27 mouse cellular contexts compared by ENCODE assay signal in genomic region chr7:97919742-97920141, GRCm38 (mm10). TPM values are rescaled to one million over a fixed set of nuclear protein-coding genes. Genes with fewer than 3 reads are reported as not detected.
"Had no signal": no experiment of that assay in that cellular context is flagged by ENCODE, and none has a peak within 500 bp of the region (broad histone marks: within the 10 kb centered on the region; RNA-seq: fewer than 3 reads in every experiment).

TSS of gene Gdpd4 (plus strand) at chr7:97919955.

- H3K9me3 ChIP-seq: limb, embryonic 10.5 days; limb, embryonic 13.5 days; liver, embryonic 12.5 days; liver, embryonic 15.5 days; lung, embryonic 15.5 days; neural tube, embryonic 12.5 days; neural tube, embryonic 15.5 days; stomach, embryonic 15.5 days had no signal

- H3K4me2 ChIP-seq: limb, embryonic 13.5 days; liver, embryonic 12.5 days; liver, embryonic 15.5 days; lung, embryonic 15.5 days; midbrain, embryonic 11.5 days; neural tube, embryonic 12.5 days; neural tube, embryonic 15.5 days; stomach, embryonic 15.5 days had no signal

- ATAC-seq: liver, embryonic 12.5 days had no signal

- H3K4me3 ChIP-seq: layer of hippocampus, adult 2 months; limb, embryonic 10.5 days; limb, embryonic 13.5 days; liver, embryonic 12.5 days; liver, embryonic 15.5 days; lung, embryonic 15.5 days; megakaryocyte, embryonic 14.5 days; neural tube, embryonic 12.5 days; neural tube, embryonic 15.5 days; stomach, embryonic 15.5 days had no signal

- H3K27me3 ChIP-seq: limb, embryonic 13.5 days; liver, embryonic 12.5 days; liver, embryonic 15.5 days; lung, embryonic 15.5 days; neural tube, embryonic 12.5 days; neural tube, embryonic 15.5 days; stomach, embryonic 15.5 days had no signal

- H3K27ac ChIP-seq: kidney, postnatal 0 days; layer of hippocampus, adult 2 months; limb, embryonic 10.5 days; limb, embryonic 13.5 days; liver, embryonic 12.5 days; liver, embryonic 15.5 days; lung, embryonic 15.5 days; neural tube, embryonic 12.5 days; neural tube, embryonic 15.5 days; stomach, embryonic 15.5 days had no signal

- H3K9ac ChIP-seq: limb, embryonic 13.5 days; liver, embryonic 12.5 days; liver, embryonic 15.5 days; lung, embryonic 15.5 days; neural tube, embryonic 12.5 days; neural tube, embryonic 15.5 days; stomach, embryonic 15.5 days had no signal

- H3K4me1 ChIP-seq: limb, embryonic 10.5 days; limb, embryonic 13.5 days; liver, embryonic 12.5 days; liver, embryonic 15.5 days; lung, embryonic 15.5 days; megakaryocyte, embryonic 14.5 days; neural tube, embryonic 12.5 days; neural tube, embryonic 15.5 days; stomach, embryonic 15.5 days had no signal

- H3K36me3 ChIP-seq: limb, embryonic 10.5 days; limb, embryonic 13.5 days; liver, embryonic 12.5 days; liver, embryonic 15.5 days; lung, embryonic 15.5 days; neural tube, embryonic 12.5 days; neural tube, embryonic 15.5 days; stomach, embryonic 15.5 days had no signal

- DNase-seq: kidney, adult 11 months; kidney, postnatal 25 days; layer of hippocampus, adult 9-11 months; liver; lung, adult 18-20 months; lung, postnatal 10 days; lung, postnatal 36 days; midbrain, embryonic 14.5 days; right cerebral cortex, adult 18-20 months; right cerebral cortex, postnatal 14 days; spleen, adult 18-20 months; thymus, postnatal 25 days had no signal

RNA-seq across cellular contexts. Expression of gene Gdpd4, which starts in this region (rescaled TPM):
- polyA plus RNA-seq: kidney, embryonic 14.5 days; kidney, postnatal 0 days; large intestine, adult 2 months; limb, embryonic 10.5 days; limb, embryonic 13.5 days; liver, embryonic 12.5 days; liver, embryonic 15.5 days; lung, embryonic 15.5 days; midbrain, embryonic 11.5 days; midbrain, embryonic 14.5 days; neural tube, embryonic 15.5 days; stomach, embryonic 15.5 days; thymus, postnatal 0 days had no signal
